Mouse (Mus musculus): Measurements from ENCODE around the gene Galnt9. TPM values are rescaled to one million over a fixed set of nuclear protein-coding genes. Genes with fewer than 3 reads are reported as not detected.

Gene Galnt9
- polyA plus RNA-seq, 1 experiment from 2014 or later = 5.6 TPM

GRCm38 (mm10) chr5:110639459-110639858, 95.3 kb downstream of the Galnt9 start:
- WGBS = 26% methylated on average over 12 of the region's 12 CpGs
- no peak overlapping the region for H3K27ac ChIP-seq (ENCODE audit: low read depth, low read length)
- no peaks in the 10 kb centered on the region for H3K9me3 ChIP-seq (ENCODE audit: control insufficient read depth, low read length)
- no peak for ATAC-seq (ENCODE audit: insufficient read depth, low FRiP score, low TSS enrichment)
- no peak overlapping the region for H3K9ac ChIP-seq (ENCODE audit: low read length)
- peak; percentile 69 for DNase-seq (ENCODE audit: low spot score)
- no peak overlapping the region for H3K4me2 ChIP-seq (ENCODE audit: low read depth)
- H3K36me3 ChIP-seq (ENCODE audit: control insufficient read depth, insufficient read depth, low read length) = no peaks in the 10 kb centered on the region
- no peaks in the 10 kb centered on the region for H3K4me1 ChIP-seq (ENCODE audit: control insufficient read depth, insufficient read depth, low read length)
- no peak overlapping the region for H3K4me3 ChIP-seq (ENCODE audit: low read depth, low read length)
- H3K27me3 ChIP-seq (ENCODE audit: control insufficient read depth, insufficient read depth, low read length) = no peaks in the 10 kb centered on the region

- H3K4me2 ChIP-seq (ENCODE audit: low read depth) = no peak overlapping the region
- H3K27me3 ChIP-seq (ENCODE audit: control insufficient read depth, insufficient read depth, low read length) = no peaks in the 10 kb centered on the region
- H3K4me3 ChIP-seq (ENCODE audit: low read depth, low read length) = no peak overlapping the region
- no peak overlapping the region for H3K27ac ChIP-seq (ENCODE audit: low read depth, low read length)
- ATAC-seq (ENCODE audit: insufficient read depth, low FRiP score, low TSS enrichment) (no peak), DNase-seq (ENCODE audit: low spot score) (no peak)
- no peak overlapping the region for H3K9ac ChIP-seq (ENCODE audit: low read length)
- H3K36me3 ChIP-seq (ENCODE audit: control insufficient read depth, insufficient read depth, low read length) = peaks cover 23% of the 10 kb centered on the region
- no peaks in the 10 kb centered on the region for H3K4me1 ChIP-seq (ENCODE audit: control insufficient read depth, insufficient read depth, low read length)
- no peaks in the 10 kb centered on the region for H3K9me3 ChIP-seq (ENCODE audit: control insufficient read depth, low read length)
Measured at GRCm38 (mm10) chr5:110646377-110646776, 102.2 kb downstream of the Galnt9 start.

- Histone ChIP-seq H3K27ac (ENCODE audit: low read depth, low read length) (no peak within 1 kb of the TSS), H3K9ac (ENCODE audit: low read length) (peak within 1 kb of the TSS; percentile 81), H3K9me3 (ENCODE audit: control insufficient read depth, low read length) (no peaks in the 10 kb centered on the region), H3K4me3 (ENCODE audit: low read depth, low read length) (peak within 1 kb of the TSS; percentile 99), H3K27me3 (ENCODE audit: control insufficient read depth, insufficient read depth, low read length) (no peaks in the 10 kb centered on the region), H3K36me3 (ENCODE audit: control insufficient read depth, insufficient read depth, low read length) (peaks cover 23% of the 10 kb centered on the region), H3K4me2 (ENCODE audit: low read depth) (peak within 1 kb of the TSS; percentile 87), H3K4me1 (ENCODE audit: control insufficient read depth, insufficient read depth, low read length) (peaks cover 6% of the 10 kb centered on the region)
- WGBS = under 1% methylated on average over 90 of the region's 91 CpGs
- DNase-seq (ENCODE audit: low spot score) (peak; percentile 97), ATAC-seq (ENCODE audit: insufficient read depth, low FRiP score, low TSS enrichment) (peak; percentile 77)
Measured at GRCm38 (mm10) chr5:110652719-110653648, 108.8 kb downstream of the Galnt9 start, which contains the start of the genes Noc4l and Ddx51. Noc4l (minus strand) TSS chr5:110653417. Ddx51 (plus strand) TSS chr5:110653451.

GRCm38 (mm10) chr5:110653686-110654085, 109.5 kb downstream of the Galnt9 start:
- H3K36me3 ChIP-seq (ENCODE audit: control insufficient read depth, insufficient read depth, low read length) = peaks cover 19% of the 10 kb centered on the region
- WGBS = 1% methylated on average over 37 of the region's 37 CpGs
- H3K27me3 ChIP-seq (ENCODE audit: control insufficient read depth, insufficient read depth, low read length) = no peaks in the 10 kb centered on the region
- no peaks in the 10 kb centered on the region for H3K9me3 ChIP-seq (ENCODE audit: control insufficient read depth, low read length)
- peak overlapping the region; percentile 87 for H3K4me2 ChIP-seq (ENCODE audit: low read depth)
- peak overlapping the region; percentile 99 for H3K4me3 ChIP-seq (ENCODE audit: low read depth, low read length)
- DNase-seq (ENCODE audit: low spot score) = no peak
- peak overlapping the region; percentile 81 for H3K9ac ChIP-seq (ENCODE audit: low read length)
- peak; percentile 43 for ATAC-seq (ENCODE audit: insufficient read depth, low FRiP score, low TSS enrichment)
- H3K27ac ChIP-seq (ENCODE audit: low read depth, low read length) = no peak overlapping the region
- H3K4me1 ChIP-seq (ENCODE audit: control insufficient read depth, insufficient read depth, low read length) = peaks cover 6% of the 10 kb centered on the region

GRCm38 (mm10) chr5:110659682-110660081, 115.5 kb downstream of the Galnt9 start:
- Histone ChIP-seq H3K4me1 (ENCODE audit: control insufficient read depth, insufficient read depth, low read length) (no peaks in the 10 kb centered on the region), H3K4me2 (ENCODE audit: low read depth) (no peak overlapping the region), H3K4me3 (ENCODE audit: low read depth, low read length) (no peak overlapping the region), H3K27me3 (ENCODE audit: control insufficient read depth, insufficient read depth, low read length) (no peaks in the 10 kb centered on the region), H3K27ac (ENCODE audit: low read depth, low read length) (no peak overlapping the region), H3K9ac (ENCODE audit: low read length) (no peak overlapping the region), H3K9me3 (ENCODE audit: control insufficient read depth, low read length) (no peaks in the 10 kb centered on the region), H3K36me3 (ENCODE audit: control insufficient read depth, insufficient read depth, low read length) (peaks cover 22% of the 10 kb centered on the region)
- ATAC-seq (ENCODE audit: insufficient read depth, low FRiP score, low TSS enrichment) (no peak), DNase-seq (ENCODE audit: low spot score) (no peak)

GRCm38 (mm10) chr5:110664041-110664440, 119.9 kb downstream of the Galnt9 start:
- DNase-seq (ENCODE audit: low spot score) (no peak), ATAC-seq (ENCODE audit: insufficient read depth, low FRiP score, low TSS enrichment) (no peak)
- 95% methylated on average over 2 of the region's 2 CpGs for WGBS
- H3K4me3 ChIP-seq (ENCODE audit: low read depth, low read length) = no peak overlapping the region
- peaks cover 28% of the 10 kb centered on the region for H3K36me3 ChIP-seq (ENCODE audit: control insufficient read depth, insufficient read depth, low read length)
- no peaks in the 10 kb centered on the region for H3K4me1 ChIP-seq (ENCODE audit: control insufficient read depth, insufficient read depth, low read length)
- no peak overlapping the region for H3K9ac ChIP-seq (ENCODE audit: low read length)
- H3K27me3 ChIP-seq (ENCODE audit: control insufficient read depth, insufficient read depth, low read length) = no peaks in the 10 kb centered on the region
- no peak overlapping the region for H3K4me2 ChIP-seq (ENCODE audit: low read depth)
- H3K9me3 ChIP-seq (ENCODE audit: control insufficient read depth, low read length) = no peaks in the 10 kb centered on the region
- no peak overlapping the region for H3K27ac ChIP-seq (ENCODE audit: low read depth, low read length)

- ATAC-seq (ENCODE audit: insufficient read depth, low FRiP score, low TSS enrichment) = no peak
- H3K4me1 ChIP-seq (ENCODE audit: control insufficient read depth, insufficient read depth, low read length) = no peaks in the 10 kb centered on the region
- no peaks in the 10 kb centered on the region for H3K27me3 ChIP-seq (ENCODE audit: control insufficient read depth, insufficient read depth, low read length)
- H3K9ac ChIP-seq (ENCODE audit: low read length) = no peak overlapping the region
- no peak overlapping the region for H3K4me3 ChIP-seq (ENCODE audit: low read depth, low read length)
- H3K4me2 ChIP-seq (ENCODE audit: low read depth) = no peak overlapping the region
- 96% methylated on average over 2 of the region's 2 CpGs for WGBS
- no peaks in the 10 kb centered on the region for H3K9me3 ChIP-seq (ENCODE audit: control insufficient read depth, low read length)
- DNase-seq (ENCODE audit: low spot score) = no peak
- no peak overlapping the region for H3K27ac ChIP-seq (ENCODE audit: low read depth, low read length)
- peaks cover 28% of the 10 kb centered on the region for H3K36me3 ChIP-seq (ENCODE audit: control insufficient read depth, insufficient read depth, low read length)
Measured at GRCm38 (mm10) chr5:110664750-110665269, 120.7 kb downstream of the Galnt9 start.

- H3K4me3 ChIP-seq (ENCODE audit: low read depth, low read length) = no peak overlapping the region
- ATAC-seq (ENCODE audit: insufficient read depth, low FRiP score, low TSS enrichment) (no peak), DNase-seq (ENCODE audit: low spot score) (no peak)
- no peaks in the 10 kb centered on the region for H3K9me3 ChIP-seq (ENCODE audit: control insufficient read depth, low read length)
- no peaks in the 10 kb centered on the region for H3K27me3 ChIP-seq (ENCODE audit: control insufficient read depth, insufficient read depth, low read length)
- no peak overlapping the region for H3K4me2 ChIP-seq (ENCODE audit: low read depth)
- WGBS = 67% methylated on average over 6 of the region's 6 CpGs
- H3K36me3 ChIP-seq (ENCODE audit: control insufficient read depth, insufficient read depth, low read length) = peaks cover 32% of the 10 kb centered on the region
- no peaks in the 10 kb centered on the region for H3K4me1 ChIP-seq (ENCODE audit: control insufficient read depth, insufficient read depth, low read length)
- no peak overlapping the region for H3K27ac ChIP-seq (ENCODE audit: low read depth, low read length)
- H3K9ac ChIP-seq (ENCODE audit: low read length) = no peak overlapping the region
Measured at GRCm38 (mm10) chr5:110665486-110666121, 121.4 kb downstream of the Galnt9 start.

All from neural tube, embryonic 11.5 days (tissue).